Comparison of ENCODE assay signal across 11 mouse cellular contexts in the genomic region with DNA sequence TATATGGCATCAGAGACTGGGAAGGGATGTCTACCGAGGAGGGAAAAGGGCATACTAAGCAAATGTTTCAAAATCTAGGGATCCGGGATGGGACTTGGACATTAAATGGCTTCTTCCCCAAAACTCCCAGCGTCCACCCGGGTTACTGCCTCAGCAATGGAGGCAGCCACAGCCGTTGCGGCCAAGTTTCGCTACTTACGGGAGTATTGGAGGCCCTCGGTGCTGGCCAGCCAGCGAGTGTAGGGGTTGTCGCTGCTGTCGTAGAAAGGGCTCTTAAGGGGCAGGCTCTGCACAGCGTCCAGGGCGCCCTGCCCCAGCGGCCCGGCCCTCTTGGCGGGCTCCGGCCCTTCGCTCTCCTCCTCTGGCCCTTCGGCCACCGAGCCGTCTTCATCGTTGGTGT. TPM values are rescaled to one million over a fixed set of nuclear protein-coding genes. Genes with fewer than 3 reads are reported as not detected.
DNase-seq lines count a peak whose midpoint lies in the region; ATAC-seq and TF ChIP-seq lines count a peak whose summit lies in the region.
"Had no signal": no experiment of that assay in that cellular context is flagged by ENCODE, and none has a peak within 500 bp of the region (broad histone marks: within the 10 kb centered on the region; RNA-seq: fewer than 3 reads in every experiment).

No protein-coding gene starts in this region.

- no peaks in the 10 kb centered on the region for H3K9me3 ChIP-seq in heart, embryonic 15.5 days (replicated peaks)
- H3K9me3 ChIP-seq in midbrain, embryonic 12.5 days = no peaks in the 10 kb centered on the region
- H3K9me3 ChIP-seq: liver, embryonic 13.5 days had no signal

- H3K9ac ChIP-seq in heart, embryonic 15.5 days = no peak overlapping the region
- H3K9ac ChIP-seq in midbrain, embryonic 12.5 days (replicated peaks) = peak overlapping the region; percentile 37
- H3K9ac ChIP-seq: liver, embryonic 13.5 days had no signal

- no peaks in the 10 kb centered on the region for H3K36me3 ChIP-seq in heart, embryonic 15.5 days
- H3K36me3 ChIP-seq in midbrain, embryonic 12.5 days = no peaks in the 10 kb centered on the region
- no peaks in the 10 kb centered on the region for H3K36me3 ChIP-seq in kidney, adult 2 months (ENCODE audit: control insufficient read depth, insufficient read depth, low read length)
- H3K36me3 ChIP-seq: liver, embryonic 13.5 days had no signal

- peak overlapping the region; percentile 49 for H3K4me2 ChIP-seq in heart, embryonic 15.5 days
- H3K4me2 ChIP-seq in midbrain, embryonic 12.5 days (replicated peaks) = peak overlapping the region; percentile 35
- H3K4me2 ChIP-seq: liver, embryonic 13.5 days had no signal

- peaks cover 29% of the 10 kb centered on the region for H3K4me1 ChIP-seq in heart, embryonic 15.5 days (replicated peaks)
- H3K4me1 ChIP-seq in midbrain, embryonic 12.5 days = peaks cover 48% of the 10 kb centered on the region
- no peaks in the 10 kb centered on the region for H3K4me1 ChIP-seq in kidney, adult 2 months (ENCODE audit: control insufficient read depth, insufficient read depth, low read length)

- ATAC-seq in heart, embryonic 15.5 days (replicated peaks; ENCODE audit: insufficient number of reproducible peaks, insufficient read depth, low FRiP score, low read depth) = no peak
- ATAC-seq in midbrain, embryonic 12.5 days (ENCODE audit: low FRiP score, low read depth) = no peak

- intact Hi-C loops in gastrocnemius, postnatal 36 days (cut with DNase I) = no loop called here

- under 1% methylated on average over 23 of the region's 23 CpGs for WGBS in heart, embryonic 15.5 days
- under 1% methylated on average over 23 of the region's 23 CpGs for WGBS in midbrain, embryonic 12.5 days
- WGBS in kidney, adult 2 months = 3% methylated on average over 23 of the region's 23 CpGs

- H3K27ac ChIP-seq in heart, embryonic 15.5 days = no peak overlapping the region
- H3K27ac ChIP-seq in midbrain, embryonic 12.5 days (replicated peaks) = peak overlapping the region; percentile 56
- H3K27ac ChIP-seq in kidney, adult 2 months (ENCODE audit: insufficient read depth, low read depth, low read length) = no peak overlapping the region
- H3K27ac ChIP-seq: liver, embryonic 13.5 days had no signal

- no peak for TF ChIP-seq POLR2A in kidney, adult 2 months (IDR thresholded peaks at IDR 0.05; ENCODE audit: low read depth, low read length)

- peak; percentile 92 for DNase-seq in heart, adult 11 months
- no peak for DNase-seq in heart, adult 8-10 months (ENCODE audit: low spot score)
- peak; percentile 46 for DNase-seq in Muller cell, postnatal 12 days (ENCODE audit: inconsistent ontology term)
- no peak for DNase-seq in gastrocnemius, postnatal 36 days
- DNase-seq in kidney, adult 8-10 months = no peak
- DNase-seq in kidney, adult 2 months = no peak
- DNase-seq: B cell, adult 2 months; cerebellum, adult 9-10 months; liver, embryonic 13.5 days had no signal

- peaks cover 97% of the 10 kb centered on the region for H3K27me3 ChIP-seq in heart, embryonic 15.5 days
- peaks cover 97% of the 10 kb centered on the region for H3K27me3 ChIP-seq in midbrain, embryonic 12.5 days
- H3K27me3 ChIP-seq in kidney, adult 2 months (replicated peaks; ENCODE audit: control insufficient read depth, insufficient read depth, low read length) = peaks cover 12% of the 10 kb centered on the region

- peak overlapping the region; percentile 24 for H3K4me3 ChIP-seq in heart, embryonic 15.5 days
- H3K4me3 ChIP-seq in midbrain, embryonic 12.5 days = peak overlapping the region; percentile 36
- H3K4me3 ChIP-seq in kidney, adult 2 months (ENCODE audit: insufficient read depth, low read depth, low read length) = no peak overlapping the region
- H3K4me3 ChIP-seq: liver, embryonic 13.5 days had no signal

- TF ChIP-seq CTCF in kidney, adult 2 months (conservative IDR thresholded peaks at IDR 0.05; ENCODE audit: insufficient read depth, insufficient read length, low read depth, low read length) = no peak

RNA-seq across cellular contexts. Expression of gene Nkx2-2, which starts 8.5 kb away (rescaled TPM):
- not detected for total RNA-seq in heart, adult 8-10 months (2022)
- not detected in 2 replicates for polyA plus RNA-seq in heart, embryonic 15.5 days (2015; fragmentation: Nextera tagmentation; extraction: Ambion mirVana)
- 9.3 and 14.2 TPM in 2 replicates for polyA plus RNA-seq in midbrain, embryonic 12.5 days (2016; fragmentation: Nextera tagmentation; extraction: Ambion mirVana)
- not detected for total RNA-seq in gastrocnemius, postnatal 36 days (2021)
- polyA plus RNA-seq in kidney, adult 2 months (2012; rRNA removed) = not detected in 2 replicates
- polyA plus RNA-seq: liver, embryonic 13.5 days had no signal

Comparison
In these comparisons a context has a peak if more than half of its experiments do, and no peak if none do; other contexts are left out.
1. DNase-seq: peak in heart, adult 11 months (single experiment) and Muller cell, postnatal 12 days (single experiment); none in heart, adult 8-10 months (single experiment), gastrocnemius, postnatal 36 days (0 of 2), kidney, adult 8-10 months (0 of 2) and kidney, adult 2 months (single experiment).
2. RNA of gene Nkx2-2, which starts 8.5 kb away (polyA plus RNA-seq): 9.3 to 14.2 TPM in midbrain, embryonic 12.5 days; not detected in heart, embryonic 15.5 days and not detected in kidney, adult 2 months; every median in the first group is over 10 times any median in the second.